Mouse (Mus musculus): ENCODE data around the gene 9130023H24Rik. TPM values are rescaled to one million over a fixed set of nuclear protein-coding genes. Genes with fewer than 3 reads are reported as not detected.

9130023H24Rik gene
- total and polyA plus RNA-seq, 3 experiments = 2.1 to 3.2 (median 2.2) TPM

GRCm38 (mm10) chr7:128231741-128232140 lies 6.1 kb downstream of the 9130023H24Rik start:
- Histone ChIP-seq H3K9me3 (replicated peaks; ENCODE audit: low read length) (peaks cover under 1% of the 10 kb centered on the region), H3K27me3 (replicated peaks) (peaks cover 2% of the 10 kb centered on the region), H3K4me2 (ENCODE audit: insufficient read depth, low read depth, poor library complexity, severe bottlenecking) (no peak overlapping the region), H3K4me3 (replicated peaks in 1 of 3; ENCODE audit: low read depth in 2 of 3, low read length in 2 of 3, poor library complexity in 1 of 3) (no peak overlapping the region), H3K79me2 (replicated peaks; ENCODE audit: control insufficient read depth, extremely low read depth, insufficient read depth, poor library complexity, severe bottlenecking) (no peaks in the 10 kb centered on the region), H3K9ac (ENCODE audit: insufficient read depth, low read depth) (no peak overlapping the region), H3K4me1 (ENCODE audit: control insufficient read depth in 1 of 2, insufficient read depth in 2 of 2) (peaks cover 16 to 28% of the 10 kb centered on the region in 2 experiments), H3K27ac (ENCODE audit: insufficient read depth, low read depth) (no peak overlapping the region), H3K36me3 (replicated peaks in 1 of 2; ENCODE audit: control insufficient read depth in 1 of 2, insufficient read depth in 1 of 2, low read length in 1 of 2) (peaks cover 0 to 12% of the 10 kb centered on the region in 2 experiments)
- TF ChIP-seq IRF4 (IDR thresholded peaks at IDR 0.05; ENCODE audit: low read depth, low read length) (no peak), MXI1 (IDR thresholded peaks at IDR 0.05; ENCODE audit: low read depth, low read length) (peak; percentile 48; the same call in 1 of the 2 replicates), NELFE (IDR thresholded peaks at IDR 0.05; ENCODE audit: low read depth, low read length) (no peak), SIN3A (IDR thresholded peaks at IDR 0.05; ENCODE audit: low read length) (peak; percentile 89), TBP (conservative IDR thresholded peaks at IDR 0.05; ENCODE audit: low read depth, low read length) (no peak)
- peak; percentile 27 for DNase-seq (ENCODE audit: extremely low read depth)
- in situ Hi-C loops (cut with MboI; ENCODE audit: low pct_ligation_motif_present, low pct_unique_long_range_greater_than_20kb, low sequenced_read_pairs) (no loop called here), dilution Hi-C loops (cut with MboI; ENCODE audit: extremely low pct_ligation_motif_present, extremely low pct_unique_long_range_greater_than_20kb, low sequenced_read_pairs) (no loop called here)

- Histone ChIP-seq H3K27ac (ENCODE audit: insufficient read depth, low read depth) (no peak overlapping the region), H3K9me3 (replicated peaks; ENCODE audit: low read length) (peaks cover 4% of the 10 kb centered on the region), H3K4me1 (ENCODE audit: control insufficient read depth in 1 of 2, insufficient read depth in 2 of 2) (0 out of 4 replicates have a peak, but pooled peaks cover 0 to under 1% of the 10 kb centered on the region in 2 experiments), H3K79me2 (replicated peaks; ENCODE audit: control insufficient read depth, extremely low read depth, insufficient read depth, poor library complexity, severe bottlenecking) (no peaks in the 10 kb centered on the region), H3K27me3 (replicated peaks) (peaks cover 8% of the 10 kb centered on the region), H3K36me3 (replicated peaks in 1 of 2; ENCODE audit: control insufficient read depth in 1 of 2, insufficient read depth in 1 of 2, low read length in 1 of 2) (no peaks in the 10 kb centered on the region), H3K9ac (ENCODE audit: insufficient read depth, low read depth) (no peak overlapping the region), H3K4me3 (replicated peaks in 1 of 3; ENCODE audit: low read depth in 2 of 3, low read length in 2 of 3, poor library complexity in 1 of 3) (no peak overlapping the region), H3K4me2 (ENCODE audit: insufficient read depth, low read depth, poor library complexity, severe bottlenecking) (no peak overlapping the region)
- TF ChIP-seq USF1 (IDR thresholded peaks at IDR 0.05; ENCODE audit: low read depth, low read length) = no peak
- TF ChIP-seq CHD2 (IDR thresholded peaks at IDR 0.05; ENCODE audit: low read length) = no peak
- no peak for TF ChIP-seq CTCF (conservative IDR thresholded peaks at IDR 0.05 in 1 of 2, IDR thresholded peaks at IDR 0.05 in 1 of 2; ENCODE audit: low read depth in 2 of 2, low read length in 2 of 2)
- no peak for TF ChIP-seq SMC3 (IDR thresholded peaks at IDR 0.05; ENCODE audit: low read depth, low read length)
- no peak for TF ChIP-seq UBTF (IDR thresholded peaks at IDR 0.05; ENCODE audit: low read depth, low read length)
- no peak for TF ChIP-seq ETS1 (conservative IDR thresholded peaks at IDR 0.05; ENCODE audit: low read depth, low read length)
- no peak for TF ChIP-seq ZMIZ1 (IDR thresholded peaks at IDR 0.05; ENCODE audit: low read depth, low read length)
- dilution Hi-C loops (cut with MboI; ENCODE audit: extremely low pct_ligation_motif_present, extremely low pct_unique_long_range_greater_than_20kb, low sequenced_read_pairs) = no loop called here
- DNase-seq (ENCODE audit: extremely low read depth) = no peak
- in situ Hi-C loops (cut with MboI; ENCODE audit: low pct_ligation_motif_present, low pct_unique_long_range_greater_than_20kb, low sequenced_read_pairs) = no loop called here
Measured at GRCm38 (mm10) chr7:128220936-128221335, 16.9 kb downstream of the 9130023H24Rik start.

- in situ Hi-C loops (cut with MboI; ENCODE audit: low pct_ligation_motif_present, low pct_unique_long_range_greater_than_20kb, low sequenced_read_pairs) = no loop called here
- dilution Hi-C loops (cut with MboI; ENCODE audit: extremely low pct_ligation_motif_present, extremely low pct_unique_long_range_greater_than_20kb, low sequenced_read_pairs) = no loop called here
Measured at GRCm38 (mm10) chr7:128219952-128220351, 17.9 kb downstream of the 9130023H24Rik start.

More at GRCm38 (mm10) chr7:128219952-128220351, 17.9 kb downstream of the 9130023H24Rik start:
- Histone ChIP-seq H3K4me1 (ENCODE audit: control insufficient read depth in 1 of 2, insufficient read depth in 2 of 2) (no peaks in the 10 kb centered on the region), H3K9ac (ENCODE audit: insufficient read depth, low read depth) (no peak overlapping the region), H3K79me2 (replicated peaks; ENCODE audit: control insufficient read depth, extremely low read depth, insufficient read depth, poor library complexity, severe bottlenecking) (no peaks in the 10 kb centered on the region), H3K4me2 (ENCODE audit: insufficient read depth, low read depth, poor library complexity, severe bottlenecking) (no peak overlapping the region), H3K27ac (ENCODE audit: insufficient read depth, low read depth) (no peak overlapping the region), H3K4me3 (replicated peaks in 1 of 3; ENCODE audit: low read depth in 2 of 3, low read length in 2 of 3, poor library complexity in 1 of 3) (no peak overlapping the region), H3K36me3 (replicated peaks in 1 of 2; ENCODE audit: control insufficient read depth in 1 of 2, insufficient read depth in 1 of 2, low read length in 1 of 2) (no peaks in the 10 kb centered on the region), H3K9me3 (replicated peaks; ENCODE audit: low read length) (peaks cover 4% of the 10 kb centered on the region), H3K27me3 (replicated peaks) (peaks cover 6% of the 10 kb centered on the region)
- DNase-seq (ENCODE audit: extremely low read depth) = no peak
- TF ChIP-seq TCF12 (IDR thresholded peaks at IDR 0.05; ENCODE audit: low read depth, low read length) = no peak
- no peak for TF ChIP-seq HCFC1 (IDR thresholded peaks at IDR 0.05; ENCODE audit: low read depth, low read length)
- no peak for TF ChIP-seq NRF1 (IDR thresholded peaks at IDR 0.05; ENCODE audit: low read depth, low read length)
- no peak for TF ChIP-seq SMC3 (IDR thresholded peaks at IDR 0.05; ENCODE audit: low read depth, low read length)
- TF ChIP-seq CHD1 (IDR thresholded peaks at IDR 0.05; ENCODE audit: low read depth, low read length) = no peak
- TF ChIP-seq TBP (conservative IDR thresholded peaks at IDR 0.05; ENCODE audit: low read depth, low read length) = no peak
- no peak for TF ChIP-seq MXI1 (IDR thresholded peaks at IDR 0.05; ENCODE audit: low read depth, low read length)
- no peak for TF ChIP-seq ZKSCAN1 (IDR thresholded peaks at IDR 0.05; ENCODE audit: borderline replicate concordance, low read depth, low read length)
- no peak for TF ChIP-seq JUND (conservative IDR thresholded peaks at IDR 0.05; ENCODE audit: low read depth, low read length)
- no peak for TF ChIP-seq RCOR1 (conservative IDR thresholded peaks at IDR 0.05; ENCODE audit: low read depth, low read length)
- no peak for TF ChIP-seq KAT2A (IDR thresholded peaks at IDR 0.05; ENCODE audit: insufficient replicate concordance, low read length)
- TF ChIP-seq MAFK (IDR thresholded peaks at IDR 0.05; ENCODE audit: insufficient replicate concordance, low read length) = no peak
